Mouse (Mus musculus): Measurements from ENCODE around the gene Ceacam18.

- TF ChIP-seq CTCF (IDR thresholded peaks at IDR 0.05; ENCODE audit: low read depth, low read length) (no peak), POLR2A (IDR thresholded peaks at IDR 0.05; ENCODE audit: borderline replicate concordance, low read depth, low read length) (no peak)
These were observed 25.5 kb downstream of the Ceacam18 start, which contains the start of gene Siglece for GRCm38 (mm10) chr7:43660002-43660401.

All from bone marrow macrophage, adult 2 months (primary cell).